ENCODE assay signal across 14 mouse cellular contexts in the genomic region with DNA sequence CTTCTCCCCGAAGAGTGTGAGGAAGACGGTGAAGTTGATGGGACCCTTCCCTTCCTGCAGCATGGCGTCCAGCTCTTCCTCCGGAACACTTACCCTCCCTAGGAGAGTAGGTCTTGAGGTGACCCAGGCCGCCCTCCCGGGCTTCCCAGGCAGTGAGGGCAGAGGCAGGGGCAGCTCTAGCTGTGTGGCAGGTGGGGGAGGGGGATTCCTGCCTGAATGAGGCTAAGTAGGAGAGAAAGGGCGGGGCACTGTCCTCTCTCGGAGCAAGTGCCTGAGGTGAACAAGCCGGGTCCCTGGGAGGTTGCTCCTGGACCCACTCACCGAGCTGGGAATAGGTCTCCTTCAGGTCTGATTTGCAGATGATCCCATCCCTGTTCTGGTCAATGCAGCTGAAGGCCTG. TPM values are rescaled to one million over a fixed set of nuclear protein-coding genes. Genes with fewer than 3 reads are reported as not detected.
A peak's percentile ranks its signal among the peaks of the same experiment; 100 is the strongest.
DNase-seq lines count a peak whose midpoint lies in the region; ATAC-seq lines count a peak whose summit lies in the region.
"Had no signal": no experiment of that assay in that cellular context is flagged by ENCODE, and none has a peak within 500 bp of the region (broad histone marks: within the 10 kb centered on the region; RNA-seq: fewer than 3 reads in every experiment).

No protein-coding gene starts in this region.

- no peak for DNase-seq in heart, embryonic 10.5 days (ENCODE audit: low spot score)
- DNase-seq in heart, adult 11 months: no peak
- no peak for DNase-seq in liver, embryonic 11.5 days (ENCODE audit: low spot score)
- DNase-seq in liver: no peak
- DNase-seq in ES-CJ7 (ENCODE audit: low read depth, low spot score): peak; percentile 69
- DNase-seq: adrenal gland, postnatal 36 days; cerebellum, adult 9-10 months; midbrain, embryonic 14.5 days had no signal

- peaks cover 84% of the 10 kb centered on the region for H3K4me1 ChIP-seq in heart, embryonic 10.5 days
- peaks cover 27% of the 10 kb centered on the region for H3K4me1 ChIP-seq in liver, embryonic 11.5 days (replicated peaks; ENCODE audit: control insufficient read depth, insufficient read depth, low read length)
- H3K4me1 ChIP-seq in limb, embryonic 12.5 days (replicated peaks): peaks cover 43% of the 10 kb centered on the region

- no peak for ATAC-seq in liver, embryonic 11.5 days (replicated peaks; ENCODE audit: low FRiP score)
- ATAC-seq in limb, embryonic 12.5 days (ENCODE audit: insufficient number of reproducible peaks, insufficient read depth, low FRiP score, low TSS enrichment, low read depth): no peak
- ATAC-seq in megakaryocyte, adult 5-6 weeks (ENCODE audit: poor library complexity, severe bottlenecking): no peak
- ATAC-seq in megakaryocyte-erythroid progenitor cell, adult 5-6 weeks (replicated peaks; ENCODE audit: low FRiP score, low TSS enrichment, poor library complexity, severe bottlenecking): no peak

- H3K9me3 ChIP-seq in heart, embryonic 10.5 days: no peaks in the 10 kb centered on the region
- no peaks in the 10 kb centered on the region for H3K9me3 ChIP-seq in liver, embryonic 11.5 days (ENCODE audit: control insufficient read depth, low read length)
- no peaks in the 10 kb centered on the region for H3K9me3 ChIP-seq in limb, embryonic 12.5 days

- peak overlapping the region; percentile 30 for H3K4me2 ChIP-seq in liver, embryonic 11.5 days
- 0 out of 2 replicates have a peak overlapping the region, but pooled peaks have one; percentile 15 for H3K4me2 ChIP-seq in limb, embryonic 12.5 days

- H3K27me3 ChIP-seq in heart, embryonic 10.5 days (ENCODE audit: insufficient read depth, poor library complexity, severe bottlenecking): peaks cover 41% of the 10 kb centered on the region
- peaks cover 68% of the 10 kb centered on the region for H3K27me3 ChIP-seq in liver, embryonic 11.5 days (replicated peaks; ENCODE audit: control insufficient read depth, insufficient read depth, low read length)
- H3K27me3 ChIP-seq in limb, embryonic 12.5 days: peaks cover 62% of the 10 kb centered on the region

- WGBS in heart, embryonic 10.5 days: 2% methylated on average over 10 of the region's 10 CpGs
- 12% methylated on average over 10 of the region's 10 CpGs for WGBS in liver, embryonic 11.5 days
- 18% methylated on average over 10 of the region's 10 CpGs for WGBS in limb, embryonic 12.5 days

- 0 out of 2 replicates have a peak overlapping the region, but pooled peaks have one; percentile 5 for H3K9ac ChIP-seq in liver, embryonic 11.5 days (ENCODE audit: low read depth, low read length)
- no peak overlapping the region for H3K9ac ChIP-seq in limb, embryonic 12.5 days (replicated peaks)

- H3K27ac ChIP-seq in heart, embryonic 10.5 days: peak overlapping the region; percentile 95
- no peak overlapping the region for H3K27ac ChIP-seq in liver, embryonic 11.5 days (ENCODE audit: low read depth, low read length)
- no peak overlapping the region for H3K27ac ChIP-seq in limb, embryonic 12.5 days

- H3K4me3 ChIP-seq in heart, embryonic 10.5 days: peak overlapping the region; percentile 70
- H3K4me3 ChIP-seq in liver, embryonic 11.5 days (ENCODE audit: low read depth, low read length): no peak overlapping the region
- H3K4me3 ChIP-seq in limb, embryonic 12.5 days (replicated peaks): no peak overlapping the region

- H3K36me3 ChIP-seq in heart, embryonic 10.5 days: peaks cover 11% of the 10 kb centered on the region; the same call in 1 of the 2 replicates
- H3K36me3 ChIP-seq in liver, embryonic 11.5 days (ENCODE audit: control insufficient read depth, insufficient read depth, low read length): no peaks in the 10 kb centered on the region
- no peaks in the 10 kb centered on the region for H3K36me3 ChIP-seq in limb, embryonic 12.5 days

RNA-seq across cellular contexts. Expression of a gene that starts 0.7 kb away (rescaled TPM):
- polyA plus RNA-seq in heart, embryonic 10.5 days (2016; fragmentation: Nextera tagmentation; extraction: Ambion mirVana): 6,952 and 8,117 TPM in 2 replicates
- 73.1 and 156 TPM in 2 replicates for polyA plus RNA-seq in liver, embryonic 11.5 days (2014; fragmentation: Nextera tagmentation; extraction: Ambion mirVana)
- 1.3 and 2.4 TPM in 2 replicates for polyA plus RNA-seq in limb, embryonic 12.5 days (2016; fragmentation: Nextera tagmentation; extraction: Ambion mirVana)
- not detected in 2 replicates for total RNA-seq in megakaryocyte, adult 5-6 weeks (2015)
- not detected in 2 replicates for total RNA-seq in megakaryocyte, adult 5-6 weeks (2017)
- total RNA-seq in megakaryocyte-erythroid progenitor cell, adult 5-6 weeks (2014; fragmentation: Nextera tagmentation): not detected in 2 replicates
- total RNA-seq in megakaryocyte-erythroid progenitor cell, adult 5-6 weeks (2017): not detected in 2 replicates
- total RNA-seq: adrenal gland, postnatal 36 days; hematopoietic stem cell, adult 5-6 weeks; left cerebral cortex, postnatal 25 days had no signal
- polyA plus RNA-seq: frontal cortex, adult 2 months; midbrain, embryonic 14.5 days had no signal

RNA-seq across cellular contexts. Expression of a gene that starts 19.7 kb away (rescaled TPM):
- polyA plus RNA-seq in heart, embryonic 10.5 days (2016; fragmentation: Nextera tagmentation; extraction: Ambion mirVana): 140 and 162 TPM in 2 replicates
- polyA plus RNA-seq in liver, embryonic 11.5 days (2014; fragmentation: Nextera tagmentation; extraction: Ambion mirVana): 151 and 158 TPM in 2 replicates
- 127 and 129 TPM in 2 replicates for polyA plus RNA-seq in limb, embryonic 12.5 days (2016; fragmentation: Nextera tagmentation; extraction: Ambion mirVana)
- total RNA-seq in megakaryocyte, adult 5-6 weeks (2015): 23.8 and 31.6 TPM in 2 replicates
- total RNA-seq in megakaryocyte, adult 5-6 weeks (2017): 19.0 and 29.3 TPM in 2 replicates
- 115 and 138 TPM in 2 replicates for total RNA-seq in megakaryocyte-erythroid progenitor cell, adult 5-6 weeks (2014; fragmentation: Nextera tagmentation)
- 55.7 and 85.8 TPM in 2 replicates for total RNA-seq in megakaryocyte-erythroid progenitor cell, adult 5-6 weeks (2017)

RNA-seq across cellular contexts. Expression of a gene that starts 36.1 kb away (rescaled TPM):
- polyA plus RNA-seq in heart, embryonic 10.5 days (2016; fragmentation: Nextera tagmentation; extraction: Ambion mirVana): 22.4 and 25.7 TPM in 2 replicates
- polyA plus RNA-seq in liver, embryonic 11.5 days (2014; fragmentation: Nextera tagmentation; extraction: Ambion mirVana): 11.3 TPM in 2 replicates
- 12.5 and 15.2 TPM in 2 replicates for polyA plus RNA-seq in limb, embryonic 12.5 days (2016; fragmentation: Nextera tagmentation; extraction: Ambion mirVana)
- not detected in 2 replicates for total RNA-seq in megakaryocyte, adult 5-6 weeks (2015)
- 0.11 and 0.12 TPM in 2 replicates for total RNA-seq in megakaryocyte, adult 5-6 weeks (2017)
- not detected in 2 replicates for total RNA-seq in megakaryocyte-erythroid progenitor cell, adult 5-6 weeks (2014; fragmentation: Nextera tagmentation)
- not detected in 2 replicates for total RNA-seq in megakaryocyte-erythroid progenitor cell, adult 5-6 weeks (2017)

RNA-seq across cellular contexts. Expression of a gene that starts 52.0 kb away (rescaled TPM):
- 2.1 and 2.6 TPM in 2 replicates for polyA plus RNA-seq in heart, embryonic 10.5 days (2016; fragmentation: Nextera tagmentation; extraction: Ambion mirVana)
- 0.35 and 0.45 TPM in 2 replicates for polyA plus RNA-seq in liver, embryonic 11.5 days (2014; fragmentation: Nextera tagmentation; extraction: Ambion mirVana)
- polyA plus RNA-seq in limb, embryonic 12.5 days (2016; fragmentation: Nextera tagmentation; extraction: Ambion mirVana): 0.78 and 0.90 TPM in 2 replicates
- total RNA-seq in megakaryocyte, adult 5-6 weeks (2015): not detected in 2 replicates
- not detected in 2 replicates for total RNA-seq in megakaryocyte, adult 5-6 weeks (2017)
- not detected in 2 replicates for total RNA-seq in megakaryocyte-erythroid progenitor cell, adult 5-6 weeks (2014; fragmentation: Nextera tagmentation)
- not detected in 2 replicates for total RNA-seq in megakaryocyte-erythroid progenitor cell, adult 5-6 weeks (2017)
- total RNA-seq: hematopoietic stem cell, adult 5-6 weeks had no signal

RNA-seq across cellular contexts. Expression of a gene that starts 57.7 kb away (rescaled TPM):
- 48.1 and 56.7 TPM in 2 replicates for polyA plus RNA-seq in heart, embryonic 10.5 days (2016; fragmentation: Nextera tagmentation; extraction: Ambion mirVana)
- 18.4 TPM in 2 replicates for polyA plus RNA-seq in liver, embryonic 11.5 days (2014; fragmentation: Nextera tagmentation; extraction: Ambion mirVana)
- 52.8 and 57.9 TPM in 2 replicates for polyA plus RNA-seq in limb, embryonic 12.5 days (2016; fragmentation: Nextera tagmentation; extraction: Ambion mirVana)
- total RNA-seq in megakaryocyte, adult 5-6 weeks (2015): 18.2 and 21.0 TPM in 2 replicates
- 41.8 and 54.2 TPM in 2 replicates for total RNA-seq in megakaryocyte, adult 5-6 weeks (2017)
- 31.2 and 37.7 TPM in 2 replicates for total RNA-seq in megakaryocyte-erythroid progenitor cell, adult 5-6 weeks (2014; fragmentation: Nextera tagmentation)
- 42.3 and 43.6 TPM in 2 replicates for total RNA-seq in megakaryocyte-erythroid progenitor cell, adult 5-6 weeks (2017)

Comparison
In these comparisons a context has a peak if more than half of its experiments do, and no peak if none do; other contexts are left out.
1. RNA of a gene that starts 0.7 kb away (polyA plus RNA-seq): 6,952 to 8,117 TPM in heart, embryonic 10.5 days and 73.1 to 156 TPM in liver, embryonic 11.5 days; 1.3 to 2.4 TPM in limb, embryonic 12.5 days; every median in the first group is over 10 times any median in the second.